ENCODE assay signal across 31 mouse cellular contexts in the genomic region with DNA sequence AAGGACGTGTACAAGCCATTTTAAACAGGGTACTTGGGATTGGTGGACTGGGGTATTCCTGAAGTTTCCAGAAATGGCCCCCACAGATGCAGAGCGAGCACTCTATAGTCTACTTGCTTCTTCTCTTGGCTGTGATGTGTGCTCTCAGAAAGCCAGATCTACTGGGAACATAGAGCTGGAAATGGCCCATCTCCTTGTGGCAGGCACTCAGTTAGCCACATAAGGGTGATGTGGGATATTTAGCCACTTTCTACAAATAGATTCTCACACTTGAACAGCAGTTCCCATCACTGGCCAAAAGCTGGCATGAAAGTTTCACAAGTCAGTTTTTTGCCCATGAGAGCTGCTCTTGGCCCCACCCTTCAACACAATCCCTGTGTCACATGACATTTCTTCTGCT.
"Had no signal": no experiment of that assay in that cellular context is flagged by ENCODE, and none has a peak within 500 bp of the region (broad histone marks: within the 10 kb centered on the region; RNA-seq: fewer than 3 reads in every experiment).

No protein-coding gene starts in this region.

- H3K4me3 ChIP-seq: limb, embryonic 10.5 days; limb, embryonic 12.5 days; limb, embryonic 13.5 days; limb, embryonic 15.5 days; liver, embryonic 12.5 days; liver, embryonic 13.5 days; liver, embryonic 15.5 days; lung, embryonic 15.5 days; megakaryocyte, embryonic 14.5 days; midbrain, embryonic 10.5 days; midbrain, embryonic 12.5 days; midbrain, embryonic 13.5 days; midbrain, embryonic 15.5 days; myocyte had no signal

- H3K36me3 ChIP-seq: limb, embryonic 10.5 days; limb, embryonic 12.5 days; limb, embryonic 13.5 days; limb, embryonic 15.5 days; liver, embryonic 12.5 days; liver, embryonic 13.5 days; liver, embryonic 15.5 days; lung, embryonic 15.5 days; midbrain, embryonic 10.5 days; midbrain, embryonic 12.5 days; midbrain, embryonic 13.5 days; midbrain, embryonic 15.5 days had no signal

- H3K27me3 ChIP-seq: limb, embryonic 12.5 days; limb, embryonic 13.5 days; limb, embryonic 15.5 days; liver, embryonic 12.5 days; liver, embryonic 13.5 days; liver, embryonic 15.5 days; lung, embryonic 15.5 days; megakaryocyte, embryonic 14.5 days; midbrain, embryonic 12.5 days; midbrain, embryonic 13.5 days; midbrain, embryonic 15.5 days had no signal

- H3K4me2 ChIP-seq: limb, embryonic 12.5 days; limb, embryonic 13.5 days; limb, embryonic 15.5 days; liver, embryonic 11.5 days; liver, embryonic 12.5 days; liver, embryonic 13.5 days; liver, embryonic 15.5 days; lung, embryonic 14.5 days; lung, embryonic 15.5 days; midbrain, embryonic 11.5 days; midbrain, embryonic 12.5 days; midbrain, embryonic 13.5 days; midbrain, embryonic 15.5 days had no signal

- H3K27ac ChIP-seq: limb, embryonic 10.5 days; limb, embryonic 12.5 days; limb, embryonic 13.5 days; limb, embryonic 15.5 days; liver, embryonic 12.5 days; liver, embryonic 13.5 days; liver, embryonic 14.5 days; liver, embryonic 15.5 days; lung, embryonic 15.5 days; macrophage; midbrain, embryonic 10.5 days; midbrain, embryonic 12.5 days; midbrain, embryonic 13.5 days; midbrain, embryonic 15.5 days had no signal

- ATAC-seq: liver, embryonic 12.5 days; liver, postnatal 0 days; lung, postnatal 0 days; midbrain, embryonic 13.5 days; midbrain, embryonic 15.5 days; midbrain, embryonic 16.5 days had no signal

- H3K9me3 ChIP-seq: limb, embryonic 10.5 days; limb, embryonic 12.5 days; limb, embryonic 13.5 days; limb, embryonic 15.5 days; liver, embryonic 12.5 days; liver, embryonic 13.5 days; liver, embryonic 15.5 days; lung, embryonic 15.5 days; megakaryocyte, embryonic 14.5 days; midbrain, embryonic 10.5 days; midbrain, embryonic 12.5 days; midbrain, embryonic 13.5 days; midbrain, embryonic 15.5 days had no signal

- DNase-seq: left cerebral cortex, postnatal 4 days; liver; liver, embryonic 13.5 days; liver, postnatal 0 days; lung, adult 18-20 months; lung, adult 2 months; lung, embryonic 14.5 days; lung, postnatal 10 days; lung, postnatal 14 days; lung, postnatal 36 days; lung, postnatal 4 days; midbrain, embryonic 14.5 days had no signal

- H3K9ac ChIP-seq: limb, embryonic 12.5 days; limb, embryonic 13.5 days; limb, embryonic 15.5 days; liver, embryonic 12.5 days; liver, embryonic 13.5 days; liver, embryonic 14.5 days; liver, embryonic 15.5 days; liver, postnatal 0 days; lung, embryonic 14.5 days; lung, embryonic 15.5 days; midbrain, embryonic 12.5 days; midbrain, embryonic 13.5 days; midbrain, embryonic 15.5 days had no signal

- H3K4me1 ChIP-seq: limb, embryonic 10.5 days; limb, embryonic 12.5 days; limb, embryonic 13.5 days; limb, embryonic 15.5 days; liver, embryonic 12.5 days; liver, embryonic 13.5 days; liver, embryonic 15.5 days; lung, embryonic 15.5 days; megakaryocyte, embryonic 14.5 days; midbrain, embryonic 10.5 days; midbrain, embryonic 12.5 days; midbrain, embryonic 13.5 days; midbrain, embryonic 15.5 days had no signal
